18 mouse cellular contexts compared by ENCODE assay signal in genomic region chr11:64549380-64549779, GRCm38 (mm10).
DNase-seq lines count a peak whose midpoint lies in the region; ATAC-seq and TF ChIP-seq lines count a peak whose summit lies in the region.
"Had no signal": no experiment of that assay in that cellular context is flagged by ENCODE, and none has a peak within 500 bp of the region (broad histone marks: within the 10 kb centered on the region; RNA-seq: fewer than 3 reads in every experiment).

No protein-coding gene starts in this region.

- H3K9me3 ChIP-seq in hindbrain, embryonic 11.5 days (ENCODE audit: control insufficient read depth, low read length), result no peaks in the 10 kb centered on the region
- no peaks in the 10 kb centered on the region for H3K9me3 ChIP-seq in hindbrain, embryonic 12.5 days (replicated peaks)
- no peaks in the 10 kb centered on the region for H3K9me3 ChIP-seq in limb, embryonic 13.5 days
- H3K9me3 ChIP-seq in stomach, postnatal 0 days (ENCODE audit: control insufficient read depth, low read length), result no peaks in the 10 kb centered on the region
- H3K9me3 ChIP-seq in intestine, embryonic 16.5 days (ENCODE audit: control insufficient read depth, low read length), result no peaks in the 10 kb centered on the region
- H3K9me3 ChIP-seq: liver, embryonic 13.5 days; neural tube, embryonic 12.5 days had no signal

- 23% methylated on average over 7 of the region's 7 CpGs for WGBS in hindbrain, embryonic 11.5 days
- 33% methylated on average over 7 of the region's 7 CpGs for WGBS in hindbrain, embryonic 12.5 days
- 19% methylated on average over 7 of the region's 7 CpGs for WGBS in limb, embryonic 13.5 days
- WGBS in stomach, postnatal 0 days, result 45% methylated on average over 7 of the region's 7 CpGs
- 36% methylated on average over 7 of the region's 7 CpGs for WGBS in intestine, embryonic 16.5 days

- DNase-seq in hindbrain, embryonic 11.5 days (ENCODE audit: low spot score), result peak; percentile 36
- peak; percentile 34 for DNase-seq in Muller cell, postnatal 12 days (ENCODE audit: inconsistent ontology term)
- DNase-seq in embryo, embryonic 9.5 days (ENCODE audit: extremely low spot score), result peak; percentile 63
- DNase-seq in stomach, postnatal 0 days (ENCODE audit: low spot score), result no peak
- DNase-seq in urinary bladder, postnatal 10 days (ENCODE audit: low spot score), result no peak
- DNase-seq: adrenal gland, postnatal 14 days; cerebellum, adult 18-20 months; cerebellum, postnatal 36 days; gastrocnemius, postnatal 10 days; heart, postnatal 14 days; layer of hippocampus, postnatal 36 days; left cerebral cortex, postnatal 4 days; liver, embryonic 13.5 days had no signal

- H3K36me3 ChIP-seq in hindbrain, embryonic 11.5 days (ENCODE audit: control insufficient read depth, insufficient read depth, low read length), result no peaks in the 10 kb centered on the region
- no peaks in the 10 kb centered on the region for H3K36me3 ChIP-seq in hindbrain, embryonic 12.5 days
- H3K36me3 ChIP-seq in limb, embryonic 13.5 days, result no peaks in the 10 kb centered on the region
- H3K36me3 ChIP-seq in stomach, postnatal 0 days (ENCODE audit: control insufficient read depth, insufficient read depth, low read length), result no peaks in the 10 kb centered on the region
- H3K36me3 ChIP-seq in intestine, embryonic 16.5 days (ENCODE audit: control insufficient read depth, insufficient read depth, low read length), result no peaks in the 10 kb centered on the region
- H3K36me3 ChIP-seq: liver, embryonic 13.5 days; neural tube, embryonic 12.5 days had no signal

- H3K27me3 ChIP-seq in hindbrain, embryonic 11.5 days (ENCODE audit: control insufficient read depth, insufficient read depth, low read length), result no peaks in the 10 kb centered on the region
- no peaks in the 10 kb centered on the region for H3K27me3 ChIP-seq in hindbrain, embryonic 12.5 days
- peaks cover 12% of the 10 kb centered on the region for H3K27me3 ChIP-seq in limb, embryonic 13.5 days
- no peaks in the 10 kb centered on the region for H3K27me3 ChIP-seq in stomach, postnatal 0 days (ENCODE audit: control insufficient read depth, insufficient read depth, low read length)
- no peaks in the 10 kb centered on the region for H3K27me3 ChIP-seq in intestine, embryonic 16.5 days (replicated peaks; ENCODE audit: control insufficient read depth, insufficient read depth, low read length)
- H3K27me3 ChIP-seq: liver, embryonic 13.5 days had no signal

- H3K4me2 ChIP-seq in hindbrain, embryonic 11.5 days (replicated peaks; ENCODE audit: low read depth, low read length), result no peak overlapping the region
- H3K4me2 ChIP-seq in hindbrain, embryonic 12.5 days (replicated peaks), result no peak overlapping the region
- 0 out of 2 replicates have a peak overlapping the region, but pooled peaks have one; percentile 9 for H3K4me2 ChIP-seq in limb, embryonic 13.5 days (replicated peaks)
- H3K4me2 ChIP-seq in stomach, postnatal 0 days (replicated peaks; ENCODE audit: low read depth), result no peak overlapping the region
- no peak overlapping the region for H3K4me2 ChIP-seq in intestine, embryonic 16.5 days (ENCODE audit: low read depth, low read length)
- H3K4me2 ChIP-seq: liver, embryonic 13.5 days; neural tube, embryonic 12.5 days had no signal

- no peak for ATAC-seq in hindbrain, embryonic 11.5 days (ENCODE audit: low FRiP score)
- no peak for ATAC-seq in hindbrain, embryonic 12.5 days (ENCODE audit: low FRiP score)
- no peak for ATAC-seq in limb, embryonic 13.5 days (ENCODE audit: low FRiP score, low read depth)
- ATAC-seq in stomach, postnatal 0 days (ENCODE audit: low FRiP score, low TSS enrichment), result no peak
- no peak for ATAC-seq in intestine, embryonic 16.5 days
- ATAC-seq: inflammation-experienced regulatory T-cells, adult 6 months had no signal

- TF ChIP-seq EP300 in stomach, postnatal 0 days (optimal IDR thresholded peaks at IDR 0.05), result no peak

- H3K4me3 ChIP-seq in hindbrain, embryonic 11.5 days (ENCODE audit: low read depth, low read length), result no peak overlapping the region
- H3K4me3 ChIP-seq in hindbrain, embryonic 12.5 days, result no peak overlapping the region
- H3K4me3 ChIP-seq in limb, embryonic 13.5 days, result no peak overlapping the region
- H3K4me3 ChIP-seq in stomach, postnatal 0 days (ENCODE audit: low read depth, low read length), result no peak overlapping the region
- no peak overlapping the region for H3K4me3 ChIP-seq in intestine, embryonic 16.5 days (ENCODE audit: low read length)
- H3K4me3 ChIP-seq: liver, embryonic 13.5 days; neural tube, embryonic 12.5 days had no signal

- no peak overlapping the region for H3K27ac ChIP-seq in hindbrain, embryonic 11.5 days (ENCODE audit: low read depth, low read length)
- no peak overlapping the region for H3K27ac ChIP-seq in hindbrain, embryonic 12.5 days
- H3K27ac ChIP-seq in limb, embryonic 13.5 days, result no peak overlapping the region
- no peak overlapping the region for H3K27ac ChIP-seq in stomach, postnatal 0 days (replicated peaks)
- H3K27ac ChIP-seq in intestine, embryonic 16.5 days (ENCODE audit: low read length), result no peak overlapping the region
- H3K27ac ChIP-seq: liver, embryonic 13.5 days; neural tube, embryonic 12.5 days had no signal

- H3K4me1 ChIP-seq in hindbrain, embryonic 11.5 days (replicated peaks; ENCODE audit: control insufficient read depth, insufficient read depth, low read length), result no peaks in the 10 kb centered on the region
- H3K4me1 ChIP-seq in hindbrain, embryonic 12.5 days, result peaks cover 9% of the 10 kb centered on the region
- 0 out of 2 replicates have a peak, but pooled peaks cover 14% of the 10 kb centered on the region for H3K4me1 ChIP-seq in limb, embryonic 13.5 days
- H3K4me1 ChIP-seq in stomach, postnatal 0 days (replicated peaks; ENCODE audit: control insufficient read depth, insufficient read depth), result no peaks in the 10 kb centered on the region
- H3K4me1 ChIP-seq in intestine, embryonic 16.5 days (ENCODE audit: control insufficient read depth, insufficient read depth, low read length), result no peaks in the 10 kb centered on the region
- H3K4me1 ChIP-seq: liver, embryonic 13.5 days had no signal

- H3K9ac ChIP-seq in hindbrain, embryonic 11.5 days (ENCODE audit: low read depth, low read length), result no peak overlapping the region
- H3K9ac ChIP-seq in hindbrain, embryonic 12.5 days, result no peak overlapping the region
- no peak overlapping the region for H3K9ac ChIP-seq in limb, embryonic 13.5 days
- H3K9ac ChIP-seq in stomach, postnatal 0 days (ENCODE audit: low read length), result no peak overlapping the region
- H3K9ac ChIP-seq in intestine, embryonic 16.5 days (ENCODE audit: low read depth, low read length), result no peak overlapping the region
- H3K9ac ChIP-seq: liver, embryonic 13.5 days; neural tube, embryonic 12.5 days had no signal

- no peak for TF ChIP-seq CTCF in stomach, postnatal 0 days (IDR thresholded peaks at IDR 0.05; ENCODE audit: low read depth)

Comparison
In these comparisons a context has a peak if more than half of its experiments do, and no peak if none do; other contexts are left out.
1. DNase-seq: peak in hindbrain, embryonic 11.5 days (single experiment), Muller cell, postnatal 12 days (single experiment) and embryo, embryonic 9.5 days (single experiment); none in stomach, postnatal 0 days (single experiment) and urinary bladder, postnatal 10 days (single experiment).